Mouse (Mus musculus) spleen, adult 2 months (tissue): Measurements from ENCODE around the gene Fgfr2.

ENCODE experiments used
- CTCF ChIP-seq: fragments of 200-500 bp; IDR thresholded peaks from 2 replicates; pipeline ENCODE4 v1.5.1; 2011; ENCODE audit warnings: mild to moderate bottlenecking, inconsistent platforms; ENCODE audit not compliant: insufficient read depth, insufficient read length, insufficient replicate concordance; ENCODE audit errors: extremely low read depth
- POLR2A ChIP-seq: fragments of 200-500 bp; IDR thresholded peaks from 2 replicates; pipeline ENCODE4 v1.6.1; 2011; ENCODE audit warnings: low read depth, low read length, inconsistent platforms

DNA sequence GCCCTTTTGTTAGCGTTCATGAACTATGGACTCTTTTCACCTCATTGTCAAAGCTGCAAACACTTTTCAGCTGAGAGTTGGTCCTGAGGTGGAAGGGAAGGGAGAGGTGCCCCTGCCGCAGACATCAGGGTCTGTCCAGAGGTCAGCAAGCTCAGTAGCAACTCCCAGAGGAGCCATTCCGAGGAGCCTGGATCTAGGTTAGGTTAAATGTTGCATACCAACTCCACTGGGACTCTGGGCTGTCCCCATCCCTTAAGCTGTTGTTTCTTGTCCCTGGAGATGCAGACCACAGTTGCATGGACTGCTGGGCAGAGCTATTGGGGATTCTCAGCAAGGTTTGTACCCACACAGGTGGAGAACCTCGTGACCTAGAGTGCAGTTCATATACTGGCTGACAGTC is 424.0 kb downstream of the Fgfr2 start:
- TF ChIP-seq CTCF (no peak), POLR2A (no peak)
